Mouse (Mus musculus): ENCODE measurements around the gene Cdk1. TPM values are rescaled to one million over a fixed set of nuclear protein-coding genes. Genes with fewer than 3 reads are reported as not detected.

Cdk1 gene
- polyA plus RNA-seq, 1 experiment from 2014 or later: 465 TPM

- H3K27me3 ChIP-seq (ENCODE audit: insufficient read depth, poor library complexity, severe bottlenecking): no peaks in the 10 kb centered on the region
- H3K36me3 ChIP-seq: peaks cover 77% of the 10 kb centered on the region
- 77% methylated on average over 4 of the region's 4 CpGs for WGBS
- no peak overlapping the region for H3K27ac ChIP-seq
- H3K4me3 ChIP-seq: no peak overlapping the region
- DNase-seq (ENCODE audit: low spot score): no peak
- no peaks in the 10 kb centered on the region for H3K4me1 ChIP-seq
- H3K9me3 ChIP-seq: no peaks in the 10 kb centered on the region
Measured at GRCm38 (mm10) chr10:69335611-69336010, 17.1 kb downstream of the Cdk1 start.

GRCm38 (mm10) chr10:69335195-69335536, 17.6 kb downstream of the Cdk1 start:
- no peaks in the 10 kb centered on the region for H3K27me3 ChIP-seq (ENCODE audit: insufficient read depth, poor library complexity, severe bottlenecking)
- no peak overlapping the region for H3K4me3 ChIP-seq
- no peak overlapping the region for H3K27ac ChIP-seq
- peaks cover 72% of the 10 kb centered on the region for H3K36me3 ChIP-seq
- DNase-seq (ENCODE audit: low spot score): no peak
- H3K4me1 ChIP-seq: no peaks in the 10 kb centered on the region
- 87% methylated on average over 7 of the region's 7 CpGs for WGBS
- no peaks in the 10 kb centered on the region for H3K9me3 ChIP-seq

GRCm38 (mm10) chr10:69334271-69335194, 18.2 kb downstream of the Cdk1 start:
- H3K4me3 ChIP-seq: no peak overlapping the region
- no peak for DNase-seq (ENCODE audit: low spot score)
- H3K36me3 ChIP-seq: peaks cover 66% of the 10 kb centered on the region
- 89% methylated on average over 16 of the region's 16 CpGs for WGBS
- H3K27me3 ChIP-seq (ENCODE audit: insufficient read depth, poor library complexity, severe bottlenecking): no peaks in the 10 kb centered on the region
- H3K4me1 ChIP-seq: no peaks in the 10 kb centered on the region
- no peak overlapping the region for H3K27ac ChIP-seq
- no peaks in the 10 kb centered on the region for H3K9me3 ChIP-seq

- no peaks in the 10 kb centered on the region for H3K4me1 ChIP-seq
- no peak overlapping the region for H3K4me3 ChIP-seq
- H3K27ac ChIP-seq: no peak overlapping the region
- DNase-seq (ENCODE audit: low spot score): no peak
- H3K27me3 ChIP-seq (ENCODE audit: insufficient read depth, poor library complexity, severe bottlenecking): no peaks in the 10 kb centered on the region
- 88% methylated on average over 11 of the region's 11 CpGs for WGBS
- H3K9me3 ChIP-seq: no peaks in the 10 kb centered on the region
- peaks cover 53% of the 10 kb centered on the region for H3K36me3 ChIP-seq
Measured at GRCm38 (mm10) chr10:69333212-69333611, 19.5 kb downstream of the Cdk1 start.

- no peak for DNase-seq (ENCODE audit: low spot score)
- Histone ChIP-seq H3K4me3 (no peak overlapping the region), H3K4me1 (0 out of 2 replicates have a peak, but pooled peaks cover 5% of the 10 kb centered on the region), H3K36me3 (peaks cover 33% of the 10 kb centered on the region), H3K9me3 (no peaks in the 10 kb centered on the region), H3K27me3 (ENCODE audit: insufficient read depth, poor library complexity, severe bottlenecking) (no peaks in the 10 kb centered on the region), H3K27ac (no peak overlapping the region)
- 86% methylated on average over 6 of the region's 6 CpGs for WGBS
Measured at GRCm38 (mm10) chr10:69331231-69331630, 21.5 kb downstream of the Cdk1 start.

- H3K9me3 ChIP-seq: no peaks in the 10 kb centered on the region
- no peaks in the 10 kb centered on the region for H3K27me3 ChIP-seq (ENCODE audit: insufficient read depth, poor library complexity, severe bottlenecking)
- DNase-seq (ENCODE audit: low spot score): no peak
- no peak overlapping the region for H3K27ac ChIP-seq
- peaks cover 8% of the 10 kb centered on the region for H3K36me3 ChIP-seq
- 0 out of 2 replicates have a peak, but pooled peaks cover 5% of the 10 kb centered on the region for H3K4me1 ChIP-seq
- H3K4me3 ChIP-seq: no peak overlapping the region
- WGBS: 71% methylated on average over 4 of the region's 4 CpGs
Measured at GRCm38 (mm10) chr10:69328656-69329046, 24.1 kb downstream of the Cdk1 start.

- 87% methylated on average over 12 of the region's 12 CpGs for WGBS
- Histone ChIP-seq H3K27me3 (ENCODE audit: insufficient read depth, poor library complexity, severe bottlenecking) (no peaks in the 10 kb centered on the region), H3K4me3 (no peak overlapping the region), H3K4me1 (0 out of 2 replicates have a peak, but pooled peaks cover 5% of the 10 kb centered on the region), H3K36me3 (peaks cover 2% of the 10 kb centered on the region), H3K9me3 (no peaks in the 10 kb centered on the region), H3K27ac (no peak overlapping the region)
- no peak for DNase-seq (ENCODE audit: low spot score)
Measured at GRCm38 (mm10) chr10:69328029-69328655, 24.6 kb downstream of the Cdk1 start.

GRCm38 (mm10) chr10:69327362-69327761, 25.4 kb downstream of the Cdk1 start:
- H3K36me3 ChIP-seq: no peaks in the 10 kb centered on the region
- no peaks in the 10 kb centered on the region for H3K27me3 ChIP-seq (ENCODE audit: insufficient read depth, poor library complexity, severe bottlenecking)
- no peak overlapping the region for H3K27ac ChIP-seq
- no peak overlapping the region for H3K4me3 ChIP-seq
- no peak for DNase-seq (ENCODE audit: low spot score)
- no peaks in the 10 kb centered on the region for H3K9me3 ChIP-seq
- 0 out of 2 replicates have a peak, but pooled peaks cover 5% of the 10 kb centered on the region for H3K4me1 ChIP-seq
- WGBS: 55% methylated on average over 8 of the region's 8 CpGs

GRCm38 (mm10) chr10:69326433-69326832, 26.3 kb downstream of the Cdk1 start:
- no peaks in the 10 kb centered on the region for H3K9me3 ChIP-seq
- no peak overlapping the region for H3K4me3 ChIP-seq
- H3K4me1 ChIP-seq: 0 out of 2 replicates have a peak, but pooled peaks cover 5% of the 10 kb centered on the region
- DNase-seq (ENCODE audit: low spot score): no peak
- 88% methylated on average over 3 of the region's 3 CpGs for WGBS
- H3K27me3 ChIP-seq (ENCODE audit: insufficient read depth, poor library complexity, severe bottlenecking): no peaks in the 10 kb centered on the region
- no peak overlapping the region for H3K27ac ChIP-seq
- H3K36me3 ChIP-seq: no peaks in the 10 kb centered on the region

GRCm38 (mm10) chr10:69324816-69325215, 27.9 kb downstream of the Cdk1 start:
- H3K4me3 ChIP-seq: no peak overlapping the region
- no peaks in the 10 kb centered on the region for H3K36me3 ChIP-seq
- H3K4me1 ChIP-seq: 0 out of 2 replicates have a peak, but pooled peaks cover 5% of the 10 kb centered on the region
- no peaks in the 10 kb centered on the region for H3K27me3 ChIP-seq (ENCODE audit: insufficient read depth, poor library complexity, severe bottlenecking)
- DNase-seq (ENCODE audit: low spot score): no peak
- 85% methylated on average over 7 of the region's 7 CpGs for WGBS
- no peak overlapping the region for H3K27ac ChIP-seq
- H3K9me3 ChIP-seq: no peaks in the 10 kb centered on the region

GRCm38 (mm10) chr10:69323986-69324385, 28.8 kb downstream of the Cdk1 start:
- H3K36me3 ChIP-seq: no peaks in the 10 kb centered on the region
- H3K27me3 ChIP-seq (ENCODE audit: insufficient read depth, poor library complexity, severe bottlenecking): no peaks in the 10 kb centered on the region
- H3K9me3 ChIP-seq: no peaks in the 10 kb centered on the region
- no peak overlapping the region for H3K27ac ChIP-seq
- H3K4me3 ChIP-seq: no peak overlapping the region
- WGBS: 83% methylated on average over 13 of the region's 13 CpGs
- H3K4me1 ChIP-seq: 0 out of 2 replicates have a peak, but pooled peaks cover 5% of the 10 kb centered on the region
- no peak for DNase-seq (ENCODE audit: low spot score)

- no peak for DNase-seq (ENCODE audit: low spot score)
- Histone ChIP-seq H3K36me3 (no peaks in the 10 kb centered on the region), H3K4me1 (no peaks in the 10 kb centered on the region), H3K9me3 (no peaks in the 10 kb centered on the region), H3K4me3 (no peak overlapping the region), H3K27ac (no peak overlapping the region), H3K27me3 (ENCODE audit: insufficient read depth, poor library complexity, severe bottlenecking) (no peaks in the 10 kb centered on the region)
- 52% methylated on average over 15 of the region's 15 CpGs for WGBS
Measured at GRCm38 (mm10) chr10:69321519-69322035, 31.2 kb downstream of the Cdk1 start.
